Mouse (Mus musculus): ENCODE measurements around the gene Pxk. TPM values are rescaled to one million over a fixed set of nuclear protein-coding genes. Genes with fewer than 3 reads are reported as not detected.

Pxk gene
- polyA plus RNA-seq, 1 experiment: 25.1 TPM

GRCm38 (mm10) chr14:8113616-8114015, 15.6 kb downstream of the Pxk start:
- Histone ChIP-seq H3K4me3 (ENCODE audit: control insufficient read depth, insufficient read depth, low read length) (no peak overlapping the region), H3K27ac (ENCODE audit: control insufficient read depth, insufficient read depth, low read length) (no peak overlapping the region), H3K36me3 (ENCODE audit: control insufficient read depth, insufficient read depth, low read length) (no peaks in the 10 kb centered on the region), H3K27me3 (ENCODE audit: control insufficient read depth, insufficient read depth, low read length) (no peaks in the 10 kb centered on the region), H3K4me1 (replicated peaks; ENCODE audit: control insufficient read depth, insufficient read depth, low read length) (no peaks in the 10 kb centered on the region; the same call in 1 of the 2 replicates)
- 98% methylated on average over 2 of the region's 2 CpGs for WGBS
- DNase-seq: no peak
- TF ChIP-seq CTCF (IDR thresholded peaks at IDR 0.05; ENCODE audit: borderline replicate concordance, control insufficient read depth, extremely low read depth, insufficient read depth, low read length, poor library complexity) (no peak), POLR2A (IDR thresholded peaks at IDR 0.05; ENCODE audit: control insufficient read depth, extremely low read depth, insufficient read depth, low read length, poor library complexity) (no peak)

GRCm38 (mm10) chr14:8114306-8114705, 16.3 kb downstream of the Pxk start:
- H3K27ac ChIP-seq (ENCODE audit: control insufficient read depth, insufficient read depth, low read length): no peak overlapping the region
- H3K4me1 ChIP-seq (replicated peaks; ENCODE audit: control insufficient read depth, insufficient read depth, low read length): no peaks in the 10 kb centered on the region; the same call in 1 of the 2 replicates
- no peak for TF ChIP-seq CTCF (IDR thresholded peaks at IDR 0.05; ENCODE audit: borderline replicate concordance, control insufficient read depth, extremely low read depth, insufficient read depth, low read length, poor library complexity)
- no peak for TF ChIP-seq POLR2A (IDR thresholded peaks at IDR 0.05; ENCODE audit: control insufficient read depth, extremely low read depth, insufficient read depth, low read length, poor library complexity)
- no peaks in the 10 kb centered on the region for H3K27me3 ChIP-seq (ENCODE audit: control insufficient read depth, insufficient read depth, low read length)
- H3K36me3 ChIP-seq (ENCODE audit: control insufficient read depth, insufficient read depth, low read length): no peaks in the 10 kb centered on the region
- H3K4me3 ChIP-seq (ENCODE audit: control insufficient read depth, insufficient read depth, low read length): no peak overlapping the region
- WGBS: 75% methylated on average over 3 of the region's 3 CpGs
- DNase-seq: no peak

- no peak for TF ChIP-seq CTCF (IDR thresholded peaks at IDR 0.05; ENCODE audit: borderline replicate concordance, control insufficient read depth, extremely low read depth, insufficient read depth, low read length, poor library complexity)
- TF ChIP-seq POLR2A (IDR thresholded peaks at IDR 0.05; ENCODE audit: control insufficient read depth, extremely low read depth, insufficient read depth, low read length, poor library complexity): no peak
- Histone ChIP-seq H3K27me3 (ENCODE audit: control insufficient read depth, insufficient read depth, low read length) (no peaks in the 10 kb centered on the region), H3K36me3 (ENCODE audit: control insufficient read depth, insufficient read depth, low read length) (no peaks in the 10 kb centered on the region), H3K4me1 (replicated peaks; ENCODE audit: control insufficient read depth, insufficient read depth, low read length) (no peaks in the 10 kb centered on the region; the same call in 1 of the 2 replicates), H3K27ac (ENCODE audit: control insufficient read depth, insufficient read depth, low read length) (no peak overlapping the region), H3K4me3 (ENCODE audit: control insufficient read depth, insufficient read depth, low read length) (no peak overlapping the region)
- no peak for DNase-seq
- 86% methylated on average over 1 of the region's 1 CpGs for WGBS
These were observed 16.7 kb downstream of the Pxk start for GRCm38 (mm10) chr14:8114756-8115155.

GRCm38 (mm10) chr14:8115772-8116171, 17.8 kb downstream of the Pxk start:
- TF ChIP-seq POLR2A (IDR thresholded peaks at IDR 0.05; ENCODE audit: control insufficient read depth, extremely low read depth, insufficient read depth, low read length, poor library complexity) (no peak), CTCF (IDR thresholded peaks at IDR 0.05; ENCODE audit: borderline replicate concordance, control insufficient read depth, extremely low read depth, insufficient read depth, low read length, poor library complexity) (no peak)
- H3K4me3 ChIP-seq (ENCODE audit: control insufficient read depth, insufficient read depth, low read length): no peak overlapping the region
- 62% methylated on average over 4 of the region's 4 CpGs for WGBS
- H3K27ac ChIP-seq (ENCODE audit: control insufficient read depth, insufficient read depth, low read length): no peak overlapping the region
- no peaks in the 10 kb centered on the region; the same call in 1 of the 2 replicates for H3K4me1 ChIP-seq (replicated peaks; ENCODE audit: control insufficient read depth, insufficient read depth, low read length)
- no peak for DNase-seq
- peaks cover 3% of the 10 kb centered on the region; the same call in 1 of the 2 replicates for H3K36me3 ChIP-seq (ENCODE audit: control insufficient read depth, insufficient read depth, low read length)
- H3K27me3 ChIP-seq (ENCODE audit: control insufficient read depth, insufficient read depth, low read length): no peaks in the 10 kb centered on the region

GRCm38 (mm10) chr14:8117371-8117770, 19.4 kb downstream of the Pxk start:
- Histone ChIP-seq H3K27me3 (ENCODE audit: control insufficient read depth, insufficient read depth, low read length) (no peaks in the 10 kb centered on the region), H3K27ac (ENCODE audit: control insufficient read depth, insufficient read depth, low read length) (no peak overlapping the region), H3K36me3 (ENCODE audit: control insufficient read depth, insufficient read depth, low read length) (peaks cover 6% of the 10 kb centered on the region), H3K4me1 (replicated peaks; ENCODE audit: control insufficient read depth, insufficient read depth, low read length) (no peaks in the 10 kb centered on the region; the same call in 1 of the 2 replicates), H3K4me3 (ENCODE audit: control insufficient read depth, insufficient read depth, low read length) (no peak overlapping the region)
- TF ChIP-seq CTCF (IDR thresholded peaks at IDR 0.05; ENCODE audit: borderline replicate concordance, control insufficient read depth, extremely low read depth, insufficient read depth, low read length, poor library complexity) (no peak), POLR2A (IDR thresholded peaks at IDR 0.05; ENCODE audit: control insufficient read depth, extremely low read depth, insufficient read depth, low read length, poor library complexity) (no peak)
- no peak for DNase-seq
- 100% methylated on average over 2 of the region's 2 CpGs for WGBS

GRCm38 (mm10) chr14:8119454-8119853, 21.4 kb downstream of the Pxk start:
- no peak for DNase-seq
- no peak overlapping the region for H3K27ac ChIP-seq (ENCODE audit: control insufficient read depth, insufficient read depth, low read length)
- WGBS: 95% methylated on average over 5 of the region's 5 CpGs
- no peaks in the 10 kb centered on the region for H3K4me1 ChIP-seq (replicated peaks; ENCODE audit: control insufficient read depth, insufficient read depth, low read length)
- H3K27me3 ChIP-seq (ENCODE audit: control insufficient read depth, insufficient read depth, low read length): no peaks in the 10 kb centered on the region
- peaks cover 11% of the 10 kb centered on the region for H3K36me3 ChIP-seq (ENCODE audit: control insufficient read depth, insufficient read depth, low read length)
- no peak for TF ChIP-seq POLR2A (IDR thresholded peaks at IDR 0.05; ENCODE audit: control insufficient read depth, extremely low read depth, insufficient read depth, low read length, poor library complexity)
- no peak for TF ChIP-seq CTCF (IDR thresholded peaks at IDR 0.05; ENCODE audit: borderline replicate concordance, control insufficient read depth, extremely low read depth, insufficient read depth, low read length, poor library complexity)
- H3K4me3 ChIP-seq (ENCODE audit: control insufficient read depth, insufficient read depth, low read length): no peak overlapping the region

GRCm38 (mm10) chr14:8119904-8120303, 21.9 kb downstream of the Pxk start:
- WGBS: 63% methylated on average over 3 of the region's 3 CpGs
- DNase-seq: no peak
- H3K27me3 ChIP-seq (ENCODE audit: control insufficient read depth, insufficient read depth, low read length): no peaks in the 10 kb centered on the region
- H3K27ac ChIP-seq (ENCODE audit: control insufficient read depth, insufficient read depth, low read length): no peak overlapping the region
- no peaks in the 10 kb centered on the region for H3K4me1 ChIP-seq (replicated peaks; ENCODE audit: control insufficient read depth, insufficient read depth, low read length)
- H3K4me3 ChIP-seq (ENCODE audit: control insufficient read depth, insufficient read depth, low read length): no peak overlapping the region
- TF ChIP-seq POLR2A (IDR thresholded peaks at IDR 0.05; ENCODE audit: control insufficient read depth, extremely low read depth, insufficient read depth, low read length, poor library complexity) (no peak), CTCF (IDR thresholded peaks at IDR 0.05; ENCODE audit: borderline replicate concordance, control insufficient read depth, extremely low read depth, insufficient read depth, low read length, poor library complexity) (no peak)
- peaks cover 11% of the 10 kb centered on the region for H3K36me3 ChIP-seq (ENCODE audit: control insufficient read depth, insufficient read depth, low read length)
